Mouse (Mus musculus) liver, embryonic 14.5 days (tissue): ENCODE data around the gene Slc9b2.

Experiments used
- CTCF ChIP-seq: IDR thresholded peaks from 2 replicates; pipeline ENCODE4 v1.5.1; 2016; ENCODE audit warnings: antibody characterized with exemption, low read depth, control low read depth
- EP300 ChIP-seq: IDR thresholded peaks from 2 replicates; pipeline ENCODE4 v1.6.1; 2016; ENCODE audit warnings: antibody characterized with exemption, low read depth

DNA sequence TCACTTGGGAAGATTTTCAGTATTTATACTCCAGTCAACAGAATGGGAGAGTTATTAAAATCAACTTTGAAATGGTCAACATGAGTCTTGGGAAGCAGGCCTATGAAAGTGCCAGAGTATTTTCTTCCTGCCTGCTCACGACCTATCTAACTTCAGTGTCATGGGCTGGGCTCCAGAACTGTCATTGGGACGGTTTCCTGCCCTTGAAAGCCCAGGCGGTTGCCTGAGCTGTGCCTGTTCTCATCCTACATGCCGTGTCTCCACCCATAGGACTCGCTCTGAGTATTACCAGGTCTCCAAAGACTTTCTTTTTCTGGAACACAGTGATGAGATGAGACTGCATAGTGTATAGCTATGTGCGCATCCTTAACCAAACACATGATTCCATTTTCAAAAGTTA is 85.7 kb downstream of the Slc9b2 start:
- TF ChIP-seq CTCF, result no peak
- TF ChIP-seq EP300, result no peak
